Mouse (Mus musculus) heart, postnatal 0 days (tissue): ENCODE measurements around the gene Tmem97.

Source experiments
- CTCF ChIP-seq: IDR thresholded peaks from 2 replicates; pipeline ENCODE4 v1.5.1; 2016; ENCODE audit warnings: antibody characterized with exemption, control low read depth, low read depth
- EP300 ChIP-seq: IDR thresholded peaks from 2 replicates; pipeline ENCODE4 v1.6.1; 2016; ENCODE audit warnings: antibody characterized with exemption, low read depth

DNA sequence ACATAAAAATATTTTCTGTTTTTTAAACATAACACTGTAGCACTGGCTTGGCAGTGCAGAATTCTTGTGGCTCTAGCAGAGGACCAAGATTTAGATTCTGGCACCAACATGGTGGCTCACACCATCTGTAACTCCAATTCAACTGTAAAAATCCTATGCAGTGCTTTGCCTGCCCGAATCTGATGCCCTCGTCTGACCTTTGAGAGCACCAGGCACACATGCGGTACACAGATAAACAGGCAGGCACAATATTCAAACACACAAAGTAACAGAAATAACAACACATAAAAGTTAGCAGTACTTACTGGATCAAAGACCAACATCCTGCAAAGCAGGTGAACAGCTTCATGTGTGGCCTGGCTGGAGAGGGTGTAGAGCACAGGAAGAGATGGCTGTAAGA, 24.0 kb upstream of the Tmem97 start:
- TF ChIP-seq CTCF (no peak), EP300 (no peak)
